Mouse (Mus musculus): ENCODE measurements at regions not wholly inside any gene's neighbourhood (a gene's known extent, or its start where the extent isn't known, plus 50 kb on each side); places are given as distances from the start of the nearest gene placed in this dataset.

DNA sequence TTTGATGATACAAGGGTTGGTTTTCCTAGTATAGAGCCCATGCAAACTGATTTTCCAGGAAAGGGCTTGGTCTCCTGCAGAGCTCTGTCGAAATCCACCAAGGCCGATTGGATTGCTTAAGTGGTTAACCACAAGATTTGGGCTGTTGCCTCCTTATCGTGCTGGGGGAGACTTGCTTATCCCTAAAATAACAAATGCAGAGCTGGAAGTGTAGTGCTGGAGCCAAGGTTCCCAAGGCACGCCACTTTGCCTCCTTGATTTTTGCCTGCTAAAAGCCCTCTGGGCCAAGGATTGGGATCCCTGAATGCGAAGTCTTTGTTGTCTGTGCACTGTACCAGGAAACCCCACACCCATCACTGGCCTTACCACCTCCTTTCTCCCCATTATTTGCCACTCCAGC lies 52.8 kb upstream of the Tmem178 start:
- peak; percentile 19 for DNase-seq (ENCODE audit: low spot score)

DNA sequence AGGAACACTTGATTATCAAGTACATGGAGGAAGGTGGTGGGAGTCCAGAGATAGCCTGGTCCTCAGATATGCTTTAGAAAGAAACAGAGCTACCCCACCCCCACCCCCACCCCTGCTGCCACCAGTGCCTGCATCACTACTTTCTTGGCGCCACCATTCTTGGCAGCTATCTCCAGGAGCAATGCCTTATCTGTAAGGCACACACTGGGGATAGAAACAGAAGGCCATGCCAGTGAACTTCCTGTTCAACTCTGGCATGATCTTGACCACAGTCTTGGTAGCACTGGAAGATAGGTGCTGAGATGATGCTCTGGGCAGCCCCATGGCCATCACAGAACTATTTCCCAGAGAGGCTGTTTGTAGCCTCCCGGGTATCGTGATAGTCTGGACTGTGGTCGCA lies 55.3 kb upstream of the Tmem178 start:
- no peak for DNase-seq (ENCODE audit: low spot score)

DNA sequence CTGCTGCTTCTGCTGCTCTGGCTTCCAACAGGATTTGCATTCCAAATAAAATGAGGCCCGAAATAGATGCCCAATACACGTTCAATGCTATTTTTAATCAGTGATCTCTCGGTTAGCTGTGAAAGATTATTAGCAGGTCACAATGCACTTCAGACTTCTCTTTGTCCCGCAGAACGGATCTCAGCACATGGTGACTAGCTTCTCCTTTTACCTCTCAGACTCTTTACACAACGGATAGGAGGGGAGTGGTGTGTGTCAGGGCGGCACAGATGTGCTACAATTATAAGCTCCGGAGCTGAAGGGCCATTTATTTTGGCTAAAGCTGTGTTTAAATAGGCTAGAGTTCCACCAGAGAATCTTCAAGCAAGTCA lies 56.7 kb upstream of the Tmem178 start:
- DNase-seq (ENCODE audit: low spot score), result no peak

- no peak for DNase-seq (ENCODE audit: low spot score)
Observed at GRCm38 (mm10) chr17:80887021-80887748, 57.2 kb upstream of the Tmem178 start.

- DNase-seq (ENCODE audit: low spot score), result peak; percentile 44
Observed at GRCm38 (mm10) chr17:80886211-80886701, 58.2 kb upstream of the Tmem178 start.

DNA sequence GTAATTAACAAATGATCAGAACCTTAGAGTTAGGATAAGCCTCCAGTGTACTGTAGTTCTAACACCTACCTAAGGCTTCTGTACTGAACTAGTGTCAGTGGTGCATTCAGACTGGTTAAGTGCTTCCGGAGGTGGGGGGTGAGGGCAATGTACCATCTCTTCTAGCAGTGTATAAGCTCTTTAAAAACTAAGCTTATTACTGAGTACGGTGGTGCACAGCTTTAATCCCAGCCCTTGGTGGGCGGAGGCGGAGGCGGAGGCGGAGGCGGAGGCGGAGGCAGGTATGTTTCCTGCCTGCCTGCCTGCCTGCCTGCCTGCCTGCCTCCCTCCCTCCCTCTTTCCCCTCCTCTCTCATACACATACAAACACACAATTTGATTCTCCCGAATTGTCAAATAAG lies 58.7 kb upstream of the Tmem178 start:
- DNase-seq (ENCODE audit: low spot score), result peak; percentile 8

GRCm38 (mm10) chr17:80884886-80885285 lies 59.5 kb upstream of the Tmem178 start:
- DNase-seq (ENCODE audit: low spot score), result no peak

- DNase-seq (ENCODE audit: low spot score), result no peak
Observed at GRCm38 (mm10) chr17:80882476-80882875, 62.0 kb upstream of the Tmem178 start.

GRCm38 (mm10) chr17:80880325-80880724 lies 64.1 kb upstream of the Tmem178 start:
- DNase-seq (ENCODE audit: low spot score), result no peak

DNA sequence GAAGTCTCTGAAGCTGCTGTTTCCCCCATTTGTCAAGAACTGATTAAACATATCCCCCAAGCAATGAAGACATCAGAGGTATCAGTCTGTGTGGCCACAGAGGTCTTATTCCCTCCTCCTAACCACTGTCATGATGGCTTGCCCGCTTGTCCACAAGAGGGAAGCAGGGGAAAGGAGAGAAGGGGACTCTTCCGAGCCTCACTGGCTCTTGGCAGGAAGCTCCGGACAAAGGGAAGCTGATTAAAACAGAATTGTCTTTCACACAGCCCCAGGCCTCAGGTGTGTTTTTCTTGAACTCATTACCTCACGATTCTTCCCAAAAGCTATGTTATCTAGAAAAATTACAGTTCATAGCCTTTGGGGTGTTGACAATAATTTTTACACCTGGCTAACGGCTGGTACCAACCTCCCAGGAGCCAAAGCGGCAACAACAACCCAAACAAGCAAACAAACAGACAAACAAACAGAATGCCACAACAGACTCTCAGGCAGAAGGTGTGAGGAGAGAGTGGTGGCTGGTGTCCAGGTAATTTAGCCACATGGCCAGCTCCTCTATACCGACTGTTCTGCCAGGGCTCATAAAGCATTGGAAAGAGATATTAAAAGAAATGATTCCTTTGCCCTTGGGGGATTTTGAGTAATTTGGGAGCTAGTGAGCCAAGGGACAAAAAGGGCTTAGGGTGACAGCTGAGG lies 68.9 kb upstream of the Tmem178 start:
- peak; percentile 47 for DNase-seq (ENCODE audit: low spot score)

DNA sequence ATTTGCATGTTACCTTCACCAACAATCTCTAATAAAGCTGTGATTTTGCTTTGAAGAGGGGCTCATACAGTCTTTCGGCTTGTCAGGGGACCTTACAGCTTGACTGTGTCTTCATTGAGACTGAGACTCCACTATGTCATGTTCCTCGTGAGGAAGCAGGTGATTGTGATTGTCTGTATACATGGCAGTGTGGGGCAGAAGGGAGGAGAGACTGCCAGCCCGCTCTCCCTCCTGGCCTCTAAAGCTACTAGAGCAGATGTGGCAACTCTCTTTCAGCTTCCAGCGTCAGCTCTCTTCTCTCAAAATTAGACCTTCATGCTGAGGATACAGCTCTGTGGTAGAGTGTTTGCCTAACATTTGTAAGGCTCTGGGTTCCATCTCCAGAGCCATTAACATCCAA lies 73.5 kb upstream of the Tmem178 start:
- no peak for DNase-seq (ENCODE audit: low spot score)

DNA sequence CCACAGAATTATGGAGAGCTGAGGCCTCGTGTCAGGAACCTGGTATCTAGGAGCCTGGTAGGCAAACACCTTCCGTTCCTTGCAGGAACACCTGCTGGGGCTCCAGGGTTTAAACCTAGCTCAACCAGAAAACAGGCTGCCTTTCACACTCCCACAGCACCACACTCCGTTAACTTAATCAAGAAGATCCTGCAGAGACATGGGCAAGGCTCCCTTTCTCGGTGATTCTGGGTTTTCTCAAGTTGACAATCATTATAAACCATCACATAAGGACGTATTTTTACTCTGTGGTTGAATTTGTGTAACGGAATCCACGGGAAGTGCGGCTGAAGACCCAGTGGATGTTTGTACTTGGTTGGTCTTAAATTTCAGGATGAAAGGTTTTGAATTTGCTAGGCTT lies 82.1 kb upstream of the Tmem178 start:
- no peak for DNase-seq (ENCODE audit: low spot score)

DNA sequence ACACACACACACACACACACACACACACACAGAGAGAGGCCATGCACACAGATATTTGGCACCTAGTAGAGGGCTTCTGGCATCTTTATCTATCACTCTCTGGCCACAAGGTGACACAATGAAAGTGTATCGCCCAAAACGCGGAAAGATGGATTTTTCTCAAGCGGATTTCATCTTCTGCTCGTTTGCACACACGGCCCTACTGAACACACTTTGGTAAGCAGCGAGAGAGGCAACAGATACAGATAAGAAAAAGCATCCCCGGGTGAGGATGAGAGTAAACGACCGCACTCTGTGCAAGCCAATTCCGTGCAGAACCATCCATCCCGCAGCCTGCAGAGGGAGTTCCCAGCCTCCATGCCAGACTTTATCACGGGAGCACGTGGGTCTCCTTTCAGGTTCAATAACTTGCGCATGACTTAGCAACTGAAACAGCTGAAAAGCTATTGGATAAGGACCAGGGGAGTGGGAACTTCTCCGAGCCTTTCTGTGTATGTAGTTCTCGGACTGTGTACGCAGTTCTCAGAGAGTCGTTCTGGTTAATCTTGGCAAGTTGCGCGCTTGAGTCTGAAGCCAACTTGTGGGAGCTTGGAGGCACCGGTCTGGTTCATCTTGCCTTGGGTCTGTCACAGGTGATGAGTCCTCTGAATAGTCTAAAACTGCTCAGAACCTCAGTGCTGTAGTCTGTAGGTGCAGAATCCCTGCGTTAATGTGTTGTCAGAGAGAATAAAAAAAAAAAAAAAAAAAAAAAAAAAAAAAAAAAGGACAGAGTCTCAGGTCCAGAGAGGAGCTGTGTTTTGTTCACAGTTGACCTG lies 97.2 kb upstream of the Tmem178 start:
- no peak for DNase-seq (ENCODE audit: low spot score)

GRCm38 (mm10) chr17:80845349-80845748 lies 99.1 kb upstream of the Tmem178 start:
- no peak for DNase-seq (ENCODE audit: low spot score)

- no peak for DNase-seq (ENCODE audit: low spot score)
Observed at GRCm38 (mm10) chr17:80841903-80842302, 102.5 kb upstream of the Tmem178 start.

DNA sequence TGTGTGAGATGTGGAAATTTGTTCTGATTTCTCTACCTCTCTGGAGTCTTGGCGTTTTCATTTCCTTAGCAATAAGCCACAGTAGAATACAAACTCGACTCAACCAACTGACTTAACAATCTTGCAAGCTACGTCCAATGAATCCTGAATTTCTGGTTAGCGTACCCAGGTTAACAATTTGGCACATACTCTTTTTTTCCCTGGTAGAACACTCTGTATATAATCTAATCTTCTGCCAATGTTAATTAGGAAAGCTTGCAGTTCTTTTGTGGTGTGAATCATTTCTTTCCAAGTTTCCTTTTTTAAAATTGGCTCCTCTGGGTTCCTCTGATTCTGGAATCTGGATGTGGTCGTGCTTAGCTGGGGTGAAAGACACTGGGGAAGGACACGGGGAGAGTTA lies 103.5 kb upstream of the Tmem178 start:
- DNase-seq (ENCODE audit: low spot score), result no peak

DNA sequence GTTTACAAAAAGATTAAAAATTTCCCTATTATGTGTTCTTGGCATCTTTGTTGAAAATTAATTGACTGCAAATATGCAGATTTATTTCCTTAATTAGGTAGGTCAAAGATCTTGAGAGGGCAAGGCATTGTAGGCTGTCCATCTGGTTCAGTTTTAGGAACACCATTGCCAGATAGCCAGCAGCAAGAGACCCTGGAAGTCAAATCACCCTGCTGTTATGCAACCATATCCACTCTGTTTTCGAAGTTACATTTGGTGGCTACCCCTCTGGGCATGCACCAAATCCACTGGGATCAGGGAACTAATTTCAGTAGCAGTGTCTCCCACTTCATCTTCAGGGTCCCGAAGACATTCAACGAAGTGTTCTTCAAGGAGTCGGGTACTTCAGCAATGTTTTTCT lies 104.0 kb upstream of the Tmem178 start:
- no peak for DNase-seq (ENCODE audit: low spot score)

GRCm38 (mm10) chr17:80834701-80835100 lies 106.4 kb upstream of the Map4k3 start:
- DNase-seq (ENCODE audit: low spot score), result no peak

DNA sequence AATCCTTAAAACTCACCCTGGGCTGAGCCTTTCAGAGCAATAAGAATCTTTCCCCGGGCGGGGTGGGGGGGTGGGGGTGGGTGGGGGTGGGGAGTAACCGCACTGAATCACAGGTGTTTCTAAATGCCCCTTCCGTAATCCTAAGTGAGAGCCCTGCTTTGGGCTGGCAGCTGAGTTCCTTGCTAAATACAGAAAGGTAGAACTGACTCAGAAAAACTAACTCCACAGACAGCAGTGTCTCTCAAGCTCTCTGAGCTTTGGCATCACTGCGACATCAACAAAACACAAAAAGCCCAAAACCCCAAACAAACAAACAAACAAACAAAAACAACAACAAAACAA lies 105.9 kb upstream of the Map4k3 start:
- DNase-seq (ENCODE audit: low spot score), result no peak

DNA sequence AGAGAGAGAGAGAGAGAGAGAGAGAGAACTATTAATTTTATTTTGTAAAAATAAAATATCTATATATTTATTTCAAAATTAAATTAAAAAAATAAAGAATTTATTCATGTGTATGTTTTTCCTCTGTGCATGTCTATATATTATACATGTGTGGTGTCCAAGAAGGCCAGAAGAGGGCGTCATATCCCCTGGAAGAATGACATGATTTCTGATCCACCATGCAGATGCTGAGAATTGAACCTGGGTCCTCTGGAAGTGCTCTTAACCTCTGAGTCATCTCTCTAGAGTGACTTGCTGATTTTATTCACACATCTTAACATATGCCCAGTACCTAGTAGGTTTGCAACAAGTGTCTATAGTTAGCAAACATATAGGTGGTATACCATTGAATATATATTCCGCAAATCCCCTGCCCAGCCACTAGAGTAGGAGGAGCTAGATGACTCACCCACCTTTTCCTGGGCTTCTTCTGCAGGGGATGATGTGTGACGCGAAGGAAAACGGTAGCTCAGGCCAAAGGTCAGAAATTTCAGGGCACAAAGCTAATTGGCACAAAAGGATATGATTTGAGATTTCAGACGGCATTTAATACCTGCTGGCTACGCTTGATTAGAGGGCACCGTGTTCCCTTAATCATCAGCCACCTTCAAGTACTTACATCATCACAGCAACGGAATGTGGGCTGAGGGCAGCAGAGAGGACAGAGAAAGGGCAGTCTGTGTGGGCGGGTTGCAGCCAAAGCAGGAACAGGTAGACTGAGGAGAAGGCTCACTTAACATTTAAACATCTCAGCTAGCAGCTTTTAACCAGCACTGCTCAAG lies 105.3 kb upstream of the Map4k3 start:
- no peak for DNase-seq (ENCODE audit: low spot score)

DNA sequence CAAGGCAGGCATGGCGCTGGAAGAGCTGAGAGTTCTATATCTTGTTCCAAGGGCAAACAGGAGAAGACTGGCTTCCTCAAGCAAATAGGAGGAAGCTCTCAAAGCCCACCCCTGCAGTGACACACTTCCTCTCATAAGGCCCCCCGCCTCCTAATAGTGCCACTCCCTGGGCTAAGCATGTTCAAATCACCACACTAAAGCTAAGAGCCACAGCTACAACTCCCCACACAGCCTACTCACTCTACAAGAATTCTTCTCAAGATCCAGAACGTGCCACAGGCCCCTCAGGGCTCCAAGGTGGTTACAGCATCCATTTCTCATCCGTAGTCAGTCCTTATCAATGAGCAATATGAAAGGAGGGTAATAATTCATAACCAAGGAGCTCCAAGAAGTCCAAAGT lies 103.4 kb upstream of the Map4k3 start:
- no peak for DNase-seq (ENCODE audit: low spot score)

GRCm38 (mm10) chr17:80827896-80828295 lies 99.6 kb upstream of the Map4k3 start:
- DNase-seq (ENCODE audit: low spot score), result no peak
